Mouse (Mus musculus): ENCODE data around the gene Stk17b. TPM values are rescaled to one million over a fixed set of nuclear protein-coding genes. Genes with fewer than 3 reads are reported as not detected.
A peak's percentile ranks its signal among the peaks of the same experiment; 100 is the strongest.

Stk17b gene
- total and polyA plus RNA-seq, 2 experiments: 0.82 to 7.2 TPM

DNA sequence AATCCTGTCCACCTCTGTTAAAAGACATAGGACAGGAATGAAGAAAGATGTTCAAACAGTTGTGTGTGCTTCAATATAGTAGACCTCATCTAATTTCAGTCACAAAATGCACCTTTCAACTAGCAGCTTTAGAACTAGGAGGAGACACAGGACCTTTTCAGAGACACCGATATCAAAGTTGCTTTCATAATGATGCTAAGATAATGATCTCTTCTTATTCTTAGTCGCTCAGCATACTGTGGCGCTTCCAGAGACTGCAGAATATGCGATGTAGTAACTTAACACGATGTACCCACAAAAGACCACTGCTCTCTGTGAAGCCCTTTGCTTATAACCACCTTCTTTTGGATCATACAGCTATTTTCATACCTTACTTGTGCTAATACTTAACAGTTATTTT lies 10.1 kb upstream of the Stk17b start:
- Histone ChIP-seq H3K27me3 (ENCODE audit: control insufficient read depth, insufficient read depth, low read length) (no peaks in the 10 kb centered on the region), H3K9ac (ENCODE audit: low read depth, low read length) (no peak overlapping the region), H3K36me3 (ENCODE audit: control insufficient read depth, insufficient read depth, low read length) (no peaks in the 10 kb centered on the region), H3K4me1 (ENCODE audit: control insufficient read depth, insufficient read depth, low read length) (no peaks in the 10 kb centered on the region), H3K79me2 (ENCODE audit: control insufficient read depth, insufficient read depth, low read length) (no peaks in the 10 kb centered on the region), H3K27ac (replicated peaks; ENCODE audit: insufficient read depth, low read depth, low read length) (no peak overlapping the region), H3K4me3 (ENCODE audit: insufficient read depth, low read depth, low read length) (no peak overlapping the region)
- WGBS: 89% methylated on average over 5 of the region's 5 CpGs
- no peak for DNase-seq (ENCODE audit: extremely low read depth, low read depth, low spot score)
- TF ChIP-seq CTCF (IDR thresholded peaks at IDR 0.05; ENCODE audit: low read depth, low read length): no peak
- no peak for TF ChIP-seq POLR2A (IDR thresholded peaks at IDR 0.05; ENCODE audit: extremely low read depth, insufficient read depth, low read length)

GRCm38 (mm10) chr1:53794279-53794678 lies 9.3 kb upstream of the Stk17b start:
- Histone ChIP-seq H3K27me3 (ENCODE audit: control insufficient read depth, insufficient read depth, low read length) (no peaks in the 10 kb centered on the region), H3K79me2 (ENCODE audit: control insufficient read depth, insufficient read depth, low read length) (no peaks in the 10 kb centered on the region), H3K9ac (ENCODE audit: low read depth, low read length) (no peak overlapping the region), H3K36me3 (ENCODE audit: control insufficient read depth, insufficient read depth, low read length) (no peaks in the 10 kb centered on the region), H3K4me1 (ENCODE audit: control insufficient read depth, insufficient read depth, low read length) (no peaks in the 10 kb centered on the region), H3K4me3 (ENCODE audit: insufficient read depth, low read depth, low read length) (no peak overlapping the region), H3K27ac (replicated peaks; ENCODE audit: insufficient read depth, low read depth, low read length) (no peak overlapping the region)
- DNase-seq (ENCODE audit: extremely low read depth, low read depth, low spot score): no peak
- WGBS: 63% methylated on average over 2 of the region's 2 CpGs
- TF ChIP-seq CTCF (IDR thresholded peaks at IDR 0.05; ENCODE audit: low read depth, low read length) (no peak), POLR2A (IDR thresholded peaks at IDR 0.05; ENCODE audit: extremely low read depth, insufficient read depth, low read length) (no peak)

DNA sequence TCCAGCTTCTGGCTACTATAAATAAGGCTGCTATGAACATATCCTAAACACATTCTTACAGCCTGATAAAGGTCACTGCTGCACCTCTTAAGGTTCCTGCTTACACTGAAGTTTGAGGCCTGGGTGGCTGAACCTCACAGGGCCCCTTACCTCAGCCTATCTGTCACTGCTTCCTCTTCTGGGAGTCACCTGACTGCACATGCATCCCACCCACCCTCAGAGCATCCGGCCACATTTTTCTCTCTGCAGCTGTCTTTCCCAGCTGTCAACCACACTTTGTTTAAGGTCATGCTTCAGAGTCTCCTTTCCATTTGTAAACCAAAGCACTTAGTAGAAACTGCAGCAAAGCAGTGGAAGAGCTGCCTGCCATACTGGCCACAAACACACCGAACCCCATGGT lies 6.3 kb upstream of the Stk17b start:
- Histone ChIP-seq H3K4me3 (ENCODE audit: insufficient read depth, low read depth, low read length) (no peak overlapping the region), H3K27ac (replicated peaks; ENCODE audit: insufficient read depth, low read depth, low read length) (no peak overlapping the region), H3K36me3 (ENCODE audit: control insufficient read depth, insufficient read depth, low read length) (no peaks in the 10 kb centered on the region), H3K4me1 (ENCODE audit: control insufficient read depth, insufficient read depth, low read length) (no peaks in the 10 kb centered on the region), H3K27me3 (ENCODE audit: control insufficient read depth, insufficient read depth, low read length) (no peaks in the 10 kb centered on the region), H3K79me2 (ENCODE audit: control insufficient read depth, insufficient read depth, low read length) (no peaks in the 10 kb centered on the region), H3K9ac (ENCODE audit: low read depth, low read length) (no peak overlapping the region)
- peak; percentile 17 for DNase-seq (ENCODE audit: extremely low read depth, low read depth, low spot score)
- WGBS: 81% methylated on average over 2 of the region's 2 CpGs
- no peak for TF ChIP-seq POLR2A (IDR thresholded peaks at IDR 0.05; ENCODE audit: extremely low read depth, insufficient read depth, low read length)
- TF ChIP-seq CTCF (IDR thresholded peaks at IDR 0.05; ENCODE audit: low read depth, low read length): no peak

DNA sequence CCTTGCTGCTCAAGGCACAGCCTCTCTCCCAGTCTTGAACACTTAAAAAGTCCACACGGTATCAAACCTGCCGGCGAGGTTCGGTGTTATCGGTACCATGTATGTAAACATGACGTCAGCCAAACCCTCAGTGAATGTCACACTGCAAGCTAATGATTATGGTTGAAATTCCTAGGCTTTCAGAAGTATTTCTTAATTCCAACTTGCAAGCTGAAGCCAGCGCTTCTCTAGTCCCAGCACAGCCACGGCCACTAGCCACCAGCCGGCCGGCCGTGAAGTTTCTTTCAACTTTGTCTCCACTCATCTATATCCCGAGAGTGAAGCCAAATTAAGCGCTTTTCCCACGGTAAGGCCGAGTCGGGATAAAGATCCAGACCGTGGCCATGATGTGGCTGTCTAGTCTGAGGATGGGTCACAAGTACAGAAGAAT lies 718 bp downstream of the Stk17b start:
- Histone ChIP-seq H3K79me2 (ENCODE audit: control insufficient read depth, insufficient read depth, low read length) (no peaks in the 10 kb centered on the region; the same call in 1 of the 2 replicates), H3K9ac (ENCODE audit: low read depth, low read length) (peak overlapping the region; percentile 93), H3K36me3 (ENCODE audit: control insufficient read depth, insufficient read depth, low read length) (no peaks in the 10 kb centered on the region), H3K27ac (replicated peaks; ENCODE audit: insufficient read depth, low read depth, low read length) (peak overlapping the region; percentile 77), H3K4me1 (ENCODE audit: control insufficient read depth, insufficient read depth, low read length) (peaks cover 3% of the 10 kb centered on the region; the same call in 1 of the 2 replicates), H3K4me3 (ENCODE audit: insufficient read depth, low read depth, low read length) (peak overlapping the region; percentile 86), H3K27me3 (ENCODE audit: control insufficient read depth, insufficient read depth, low read length) (no peaks in the 10 kb centered on the region)
- no peak for TF ChIP-seq CTCF (IDR thresholded peaks at IDR 0.05; ENCODE audit: low read depth, low read length)
- TF ChIP-seq POLR2A (IDR thresholded peaks at IDR 0.05; ENCODE audit: extremely low read depth, insufficient read depth, low read length): no peak
- under 1% methylated on average over 17 of the region's 17 CpGs for WGBS
- peak; percentile 62 for DNase-seq (ENCODE audit: extremely low read depth, low read depth, low spot score)

DNA sequence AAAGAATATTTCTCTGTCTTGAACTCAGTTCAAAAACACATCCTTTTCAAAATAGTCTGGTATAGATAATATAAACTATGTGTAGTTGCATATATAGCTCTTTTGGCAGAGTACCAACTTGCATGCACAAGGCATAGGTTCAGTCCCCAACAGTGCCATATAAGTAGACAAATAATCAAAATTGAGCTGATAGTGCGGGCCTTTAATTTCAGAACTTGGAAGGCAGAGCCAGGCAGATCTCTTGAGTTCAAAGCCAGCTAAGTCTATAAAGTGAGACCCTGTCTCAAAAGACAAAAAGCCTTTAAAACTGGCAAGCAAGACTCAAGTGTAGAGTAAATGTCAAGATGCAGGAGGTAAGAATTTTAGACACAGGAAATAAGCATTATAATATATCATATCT lies 2.1 kb downstream of the Stk17b start:
- DNase-seq (ENCODE audit: extremely low read depth, low read depth, low spot score): no peak
- TF ChIP-seq POLR2A (IDR thresholded peaks at IDR 0.05; ENCODE audit: extremely low read depth, insufficient read depth, low read length): no peak
- no peak for TF ChIP-seq CTCF (IDR thresholded peaks at IDR 0.05; ENCODE audit: low read depth, low read length)
- Histone ChIP-seq H3K79me2 (ENCODE audit: control insufficient read depth, insufficient read depth, low read length) (no peaks in the 10 kb centered on the region; the same call in 1 of the 2 replicates), H3K4me3 (ENCODE audit: insufficient read depth, low read depth, low read length) (peak overlapping the region; percentile 23; the same call in 1 of the 2 replicates), H3K27ac (replicated peaks; ENCODE audit: insufficient read depth, low read depth, low read length) (no peak overlapping the region), H3K9ac (ENCODE audit: low read depth, low read length) (no peak overlapping the region), H3K36me3 (ENCODE audit: control insufficient read depth, insufficient read depth, low read length) (no peaks in the 10 kb centered on the region), H3K4me1 (ENCODE audit: control insufficient read depth, insufficient read depth, low read length) (peaks cover 3% of the 10 kb centered on the region; the same call in 1 of the 2 replicates), H3K27me3 (ENCODE audit: control insufficient read depth, insufficient read depth, low read length) (no peaks in the 10 kb centered on the region)
- WGBS: 85% methylated on average over 1 of the region's 1 CpGs

DNA sequence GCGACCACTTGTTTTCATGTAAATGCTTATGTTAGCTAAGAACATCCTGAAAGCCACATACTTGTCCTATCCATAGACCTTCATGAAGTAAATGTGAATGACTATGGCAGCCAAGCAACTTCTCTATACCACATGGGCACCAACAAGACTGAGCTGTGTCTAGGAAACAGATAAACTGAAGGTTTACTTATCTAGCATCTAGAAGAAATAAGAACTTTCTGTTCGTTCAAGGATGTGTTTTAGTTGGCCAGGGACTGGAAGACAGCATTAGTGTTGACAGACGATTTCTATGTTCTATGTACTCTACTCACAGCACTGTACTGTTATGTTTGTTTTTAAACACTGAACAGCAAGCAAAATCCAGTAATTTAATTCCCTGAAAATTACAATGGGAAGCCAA lies 2.9 kb downstream of the Stk17b start:
- no peak overlapping the region for H3K27ac ChIP-seq (replicated peaks; ENCODE audit: insufficient read depth, low read depth, low read length)
- no peak for DNase-seq (ENCODE audit: extremely low read depth, low read depth, low spot score)
- H3K79me2 ChIP-seq (ENCODE audit: control insufficient read depth, insufficient read depth, low read length): no peaks in the 10 kb centered on the region; the same call in 1 of the 2 replicates
- H3K27me3 ChIP-seq (ENCODE audit: control insufficient read depth, insufficient read depth, low read length): no peaks in the 10 kb centered on the region
- no peaks in the 10 kb centered on the region for H3K36me3 ChIP-seq (ENCODE audit: control insufficient read depth, insufficient read depth, low read length)
- peaks cover 4% of the 10 kb centered on the region; the same call in 1 of the 2 replicates for H3K4me1 ChIP-seq (ENCODE audit: control insufficient read depth, insufficient read depth, low read length)
- WGBS: 89% methylated on average over 3 of the region's 3 CpGs
- H3K4me3 ChIP-seq (ENCODE audit: insufficient read depth, low read depth, low read length): no peak overlapping the region
- TF ChIP-seq CTCF (IDR thresholded peaks at IDR 0.05; ENCODE audit: low read depth, low read length) (no peak), POLR2A (IDR thresholded peaks at IDR 0.05; ENCODE audit: extremely low read depth, insufficient read depth, low read length) (no peak)
- H3K9ac ChIP-seq (ENCODE audit: low read depth, low read length): no peak overlapping the region
